Mouse (Mus musculus) midbrain, embryonic 13.5 days (tissue): ENCODE data around the gene Dixdc1. TPM values are rescaled to one million over a fixed set of nuclear protein-coding genes. Genes with fewer than 3 reads are reported as not detected.
A peak's percentile ranks its signal among the peaks of the same experiment; 100 is the strongest.

Source experiments
- ATAC-seq: fragments of 200-750 bp; cut with Nextera tagmentation; 2 replicates; pipeline ENCODE4 v1.8.0; 2017; ENCODE audit warnings: mild to moderate bottlenecking, moderate TSS enrichment, moderate library complexity
- H3K27ac ChIP-seq: fragments of 300-500 bp; sonication (generic); 2 replicates; pipeline ENCODE4 v1.5.1; 2015; ENCODE audit warnings: inconsistent platforms, mild to moderate bottlenecking, moderate library complexity
- H3K27me3 ChIP-seq: fragments of 300-500 bp; sonication (generic); 2 replicates; pipeline ENCODE4 v1.6.1; 2015; ENCODE audit warnings: mild to moderate bottlenecking, inconsistent platforms
- H3K36me3 ChIP-seq: fragments of 300-500 bp; sonication (generic); 2 replicates; pipeline ENCODE4 v1.6.1; 2015; ENCODE audit warnings: mild to moderate bottlenecking, inconsistent platforms
- H3K4me1 ChIP-seq: fragments of 300-500 bp; sonication (generic); replicated peaks from 2 replicates; pipeline ENCODE4 v1.6.1; 2015; ENCODE audit warnings: inconsistent platforms
- H3K4me2 ChIP-seq: fragments of 300-500 bp; sonication (generic); replicated peaks from 2 replicates; pipeline ENCODE4 v1.6.1; 2015; ENCODE audit warnings: moderate library complexity, mild to moderate bottlenecking, inconsistent platforms
- H3K4me3 ChIP-seq: fragments of 300-500 bp; sonication (generic); replicated peaks from 2 replicates; pipeline ENCODE4 v1.5.1; 2015; ENCODE audit warnings: mild to moderate bottlenecking, inconsistent platforms
- H3K9ac ChIP-seq: fragments of 300-500 bp; sonication (generic); replicated peaks from 2 replicates; pipeline ENCODE4 v1.6.1; 2015; ENCODE audit warnings: mild to moderate bottlenecking, inconsistent platforms
- H3K9me3 ChIP-seq: fragments of 300-500 bp; sonication (generic); 2 replicates; pipeline ENCODE4 v1.6.1; 2016; ENCODE audit warnings: mild to moderate bottlenecking, inconsistent platforms
- WGBS: fragments of 180-500 bp; shearing (Covaris S2); methylation state at CpG from one replicate; pipeline ENCODE4 v1.1.7; 2015; 5-methylcytosine and 5-hydroxymethylcytosine counted together
- polyA plus RNA-seq: library from polyadenylated mRNA; unstranded; fragments of >200 nt; fragmentation: Nextera tagmentation; extraction: Ambion mirVana; gene quantifications from 2 replicates; pipeline ENCODE4 v1.2.1, GENCODE M21; 2015

Gene Dixdc1
- polyA plus RNA-seq, 1 experiment from 2014 or later: 33.4 TPM

DNA sequence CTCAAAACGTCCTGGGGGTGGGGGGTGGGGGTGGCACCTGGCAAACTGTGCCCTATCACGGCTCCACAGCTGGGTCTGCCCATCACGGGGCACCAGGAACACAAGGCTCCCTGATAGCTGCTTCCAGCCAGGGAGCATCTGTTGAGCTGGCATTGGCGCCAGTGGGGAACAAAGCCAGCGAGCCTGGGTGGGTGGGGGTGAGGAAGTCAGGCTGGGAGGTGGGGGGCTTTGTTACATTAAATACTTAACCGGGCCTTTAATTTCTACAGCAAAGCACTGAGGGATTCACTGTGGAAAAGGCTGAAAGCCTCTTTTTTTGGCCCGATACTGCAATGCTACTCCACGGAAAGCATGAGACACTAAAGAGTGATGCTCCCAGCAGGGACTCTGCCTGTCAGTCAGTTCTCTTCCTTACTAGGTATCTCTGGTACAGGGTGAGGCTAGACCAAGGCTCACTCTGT is 16.8 kb downstream of the Dixdc1 start:
- H3K27ac ChIP-seq: peak overlapping the region; percentile 30; the same call in 1 of the 2 replicates
- peaks cover 58% of the 10 kb centered on the region for H3K4me1 ChIP-seq
- ATAC-seq: no peak
- 0 out of 2 replicates have a peak, but pooled peaks cover 4% of the 10 kb centered on the region for H3K36me3 ChIP-seq
- H3K4me2 ChIP-seq: 0 out of 2 replicates have a peak overlapping the region, but pooled peaks have one; percentile 2
- no peak overlapping the region for H3K9ac ChIP-seq
- 47% methylated on average over 8 of the region's 8 CpGs for WGBS
- H3K27me3 ChIP-seq: no peaks in the 10 kb centered on the region
- no peak overlapping the region for H3K4me3 ChIP-seq
- no peaks in the 10 kb centered on the region for H3K9me3 ChIP-seq

DNA sequence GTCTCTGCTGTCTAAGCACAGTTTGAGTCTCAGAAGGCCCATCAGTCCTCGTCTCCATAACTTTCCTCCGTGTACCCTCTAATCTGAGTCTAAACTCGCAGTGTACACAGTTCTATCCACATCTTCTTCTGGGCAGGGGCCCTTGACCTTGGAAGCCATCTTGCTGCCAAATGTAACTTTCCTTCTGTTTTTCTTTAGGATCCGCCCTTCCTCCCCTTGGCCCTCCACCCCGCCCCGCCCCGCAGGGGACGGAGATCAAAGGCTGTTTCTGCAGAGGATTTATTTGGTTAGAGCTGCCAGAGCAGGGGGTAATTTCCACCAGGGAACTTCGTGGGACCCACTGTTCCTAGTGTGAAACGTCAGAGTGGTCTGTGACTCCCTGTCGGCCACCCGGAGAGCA is 18.3 kb downstream of the Dixdc1 start:
- no peak for ATAC-seq
- Histone ChIP-seq H3K9ac (no peak overlapping the region), H3K27ac (no peak overlapping the region), H3K9me3 (no peaks in the 10 kb centered on the region), H3K27me3 (no peaks in the 10 kb centered on the region), H3K4me3 (no peak overlapping the region), H3K4me1 (peaks cover 44% of the 10 kb centered on the region), H3K4me2 (no peak overlapping the region), H3K36me3 (peaks cover 7% of the 10 kb centered on the region)
- 43% methylated on average over 12 of the region's 12 CpGs for WGBS

DNA sequence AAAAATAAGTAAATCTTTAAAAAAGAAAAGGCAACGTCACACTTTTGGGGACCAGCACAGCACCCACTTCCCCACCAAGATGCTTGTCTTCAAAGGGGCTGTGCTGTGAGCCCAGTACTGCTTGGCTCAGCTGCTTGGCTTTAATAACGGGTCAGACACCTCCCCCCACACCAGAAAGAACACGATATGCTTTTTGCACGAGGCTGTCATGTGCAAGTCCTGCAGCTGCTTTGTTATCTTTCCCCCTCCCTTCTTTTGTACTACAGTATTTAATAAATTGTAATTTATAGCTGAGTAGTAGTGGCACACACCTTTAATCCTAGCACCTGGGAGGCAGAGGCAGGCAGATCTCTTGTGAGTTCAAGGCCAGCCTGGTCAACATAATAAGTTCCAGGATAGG is 20.4 kb downstream of the Dixdc1 start:
- Histone ChIP-seq H3K4me1 (peaks cover 28% of the 10 kb centered on the region), H3K4me3 (no peak overlapping the region), H3K9me3 (no peaks in the 10 kb centered on the region), H3K9ac (no peak overlapping the region), H3K27me3 (no peaks in the 10 kb centered on the region), H3K4me2 (no peak overlapping the region), H3K27ac (no peak overlapping the region), H3K36me3 (peaks cover 7% of the 10 kb centered on the region)
- WGBS: 83% methylated on average over 4 of the region's 4 CpGs
- ATAC-seq: no peak

DNA sequence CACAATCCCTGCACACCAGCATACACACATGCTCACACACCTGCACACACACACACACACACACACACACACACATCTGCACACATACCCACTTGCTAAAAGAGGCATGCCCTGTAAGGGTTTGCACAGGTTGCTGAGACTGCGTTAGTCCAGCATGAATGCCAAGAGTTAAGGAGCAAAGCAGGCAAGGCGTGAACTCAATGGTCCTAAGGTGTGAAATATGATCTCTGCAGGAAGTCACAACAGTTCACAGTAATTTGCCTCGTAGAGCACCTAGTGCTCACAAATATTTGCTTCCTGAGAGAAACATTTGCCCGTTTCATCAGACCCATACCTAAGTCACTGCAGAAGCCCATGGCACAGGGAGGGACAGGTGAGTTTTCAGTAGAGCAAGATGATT is 25.1 kb downstream of the Dixdc1 start:
- Histone ChIP-seq H3K27me3 (no peaks in the 10 kb centered on the region), H3K27ac (no peak overlapping the region), H3K4me3 (no peak overlapping the region), H3K4me1 (0 out of 2 replicates have a peak, but pooled peaks cover 4% of the 10 kb centered on the region), H3K9ac (no peak overlapping the region), H3K36me3 (peaks cover 10% of the 10 kb centered on the region), H3K9me3 (no peaks in the 10 kb centered on the region), H3K4me2 (no peak overlapping the region)
- no peak for ATAC-seq
- WGBS: 78% methylated on average over 4 of the region's 4 CpGs

DNA sequence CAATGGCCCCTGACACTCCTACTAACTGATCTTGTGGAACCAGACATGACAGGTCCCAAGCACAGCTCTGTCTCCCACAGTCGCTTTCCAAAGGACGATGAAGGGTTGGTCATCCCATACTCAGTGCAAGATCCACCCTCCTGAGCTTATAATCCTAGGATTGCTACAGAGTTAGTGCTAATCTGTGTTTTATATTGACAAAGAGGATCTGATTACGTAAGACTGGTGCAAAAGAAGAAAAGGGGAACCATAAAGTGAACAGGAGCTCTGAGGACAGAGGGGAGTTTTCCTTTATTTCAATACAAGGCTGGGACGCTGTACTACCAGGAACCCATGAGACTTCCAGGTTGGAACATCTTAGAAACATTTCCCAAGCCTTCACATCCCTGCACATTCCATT is 28.0 kb downstream of the Dixdc1 start:
- Histone ChIP-seq H3K36me3 (peaks cover 21% of the 10 kb centered on the region), H3K4me3 (no peak overlapping the region), H3K9ac (no peak overlapping the region), H3K27me3 (no peaks in the 10 kb centered on the region), H3K4me1 (0 out of 2 replicates have a peak, but pooled peaks cover 4% of the 10 kb centered on the region), H3K27ac (no peak overlapping the region), H3K4me2 (no peak overlapping the region), H3K9me3 (no peaks in the 10 kb centered on the region)
- WGBS: 83% methylated on average over 4 of the region's 4 CpGs
- no peak for ATAC-seq

DNA sequence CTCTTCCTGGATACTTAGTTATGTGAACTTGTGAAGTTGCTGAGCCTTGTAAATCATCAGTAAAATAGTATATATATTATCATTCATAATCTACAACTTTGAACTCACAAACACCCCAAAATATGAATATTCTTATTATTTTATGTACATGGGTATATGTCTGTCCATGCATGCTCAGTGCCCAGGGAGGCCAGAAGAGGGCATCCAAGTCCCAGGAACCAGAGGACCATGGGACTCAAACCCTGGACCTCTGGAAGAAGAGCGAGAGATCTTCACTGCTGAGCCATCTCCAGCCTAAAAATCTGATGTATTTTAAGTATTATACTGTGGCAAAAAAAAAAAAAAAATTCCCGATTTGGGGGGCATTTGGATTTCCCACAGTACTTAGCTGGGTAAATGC is 30.2 kb downstream of the Dixdc1 start:
- no peak overlapping the region for H3K4me2 ChIP-seq
- ATAC-seq: no peak
- no peak overlapping the region for H3K27ac ChIP-seq
- H3K9ac ChIP-seq: no peak overlapping the region
- no peak overlapping the region for H3K4me3 ChIP-seq
- H3K9me3 ChIP-seq: no peaks in the 10 kb centered on the region
- no peaks in the 10 kb centered on the region for H3K27me3 ChIP-seq
- peaks cover 23% of the 10 kb centered on the region for H3K36me3 ChIP-seq
- WGBS: 24% methylated on average over 2 of the region's 2 CpGs
- no peaks in the 10 kb centered on the region for H3K4me1 ChIP-seq

DNA sequence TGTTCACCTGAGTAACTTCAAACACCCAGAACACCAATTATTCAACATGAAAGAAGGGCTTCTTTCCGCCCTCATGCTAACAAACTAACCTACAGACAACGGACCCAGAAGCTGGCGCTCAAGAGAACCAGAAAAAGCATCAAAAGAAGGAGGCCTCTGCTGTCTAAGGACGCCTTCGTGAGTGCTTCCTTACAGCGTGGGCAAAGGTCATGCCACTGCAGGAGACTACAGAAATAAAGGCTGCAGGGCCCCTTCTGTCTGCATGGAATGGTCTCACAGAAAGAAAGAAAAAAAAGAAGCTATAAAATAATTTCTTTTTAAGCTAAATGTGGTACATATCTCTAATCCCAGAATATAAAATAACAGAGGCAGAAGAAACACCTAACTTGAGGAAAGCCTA is 34.4 kb downstream of the Dixdc1 start:
- no peak overlapping the region for H3K27ac ChIP-seq
- no peak overlapping the region for H3K9ac ChIP-seq
- H3K4me3 ChIP-seq: no peak overlapping the region
- H3K4me1 ChIP-seq: no peaks in the 10 kb centered on the region
- H3K27me3 ChIP-seq: peaks cover 18% of the 10 kb centered on the region
- no peak for ATAC-seq
- H3K9me3 ChIP-seq: no peaks in the 10 kb centered on the region
- whole genome bisulfite sequencing: 33% methylated on average over 6 of the region's 6 CpGs
- peaks cover 39% of the 10 kb centered on the region for H3K36me3 ChIP-seq
- H3K4me2 ChIP-seq: no peak overlapping the region

DNA sequence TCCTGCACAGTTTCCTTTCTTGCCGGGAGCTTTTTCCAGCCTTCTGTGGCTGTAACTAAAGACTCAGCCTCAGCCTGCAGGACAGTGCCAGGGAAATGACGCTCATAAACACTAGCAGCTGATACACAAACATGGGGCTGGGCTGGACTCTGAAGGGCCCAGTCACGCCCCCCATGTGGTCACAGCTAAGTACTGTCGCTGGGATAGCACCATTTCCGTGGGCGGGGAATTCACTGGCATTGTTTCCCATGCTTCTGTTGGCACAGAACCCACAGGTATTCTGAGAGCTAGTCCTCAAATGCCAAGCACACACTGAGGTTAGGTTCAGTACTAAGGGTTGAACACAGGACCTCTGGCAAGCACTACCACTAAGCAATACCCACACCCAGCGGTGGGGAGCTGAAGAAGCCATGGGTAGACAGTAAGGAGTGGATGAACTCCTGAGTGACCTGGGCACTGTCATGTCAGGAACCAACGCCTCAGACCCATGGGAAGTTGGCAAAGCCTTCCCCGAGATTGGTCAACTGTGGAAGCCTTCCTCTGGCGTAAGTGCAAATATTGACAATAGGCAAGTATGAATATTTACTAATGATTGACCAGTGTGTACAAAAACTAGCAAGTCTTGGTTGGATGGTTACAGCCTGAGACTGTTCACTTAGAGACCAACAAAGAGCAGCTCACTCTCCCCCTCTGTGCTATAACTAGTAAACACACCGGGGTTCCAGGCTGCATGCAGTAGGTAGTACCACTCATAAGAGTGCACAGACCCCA is 38.2 kb downstream of the Dixdc1 start:
- Histone ChIP-seq H3K27ac (no peak overlapping the region), H3K4me1 (peaks cover 32% of the 10 kb centered on the region), H3K9ac (no peak overlapping the region), H3K4me3 (no peak overlapping the region), H3K27me3 (peaks cover 23% of the 10 kb centered on the region), H3K9me3 (no peaks in the 10 kb centered on the region), H3K4me2 (no peak overlapping the region), H3K36me3 (peaks cover 25% of the 10 kb centered on the region)
- WGBS: 70% methylated on average over 11 of the region's 11 CpGs
- no peak for ATAC-seq

DNA sequence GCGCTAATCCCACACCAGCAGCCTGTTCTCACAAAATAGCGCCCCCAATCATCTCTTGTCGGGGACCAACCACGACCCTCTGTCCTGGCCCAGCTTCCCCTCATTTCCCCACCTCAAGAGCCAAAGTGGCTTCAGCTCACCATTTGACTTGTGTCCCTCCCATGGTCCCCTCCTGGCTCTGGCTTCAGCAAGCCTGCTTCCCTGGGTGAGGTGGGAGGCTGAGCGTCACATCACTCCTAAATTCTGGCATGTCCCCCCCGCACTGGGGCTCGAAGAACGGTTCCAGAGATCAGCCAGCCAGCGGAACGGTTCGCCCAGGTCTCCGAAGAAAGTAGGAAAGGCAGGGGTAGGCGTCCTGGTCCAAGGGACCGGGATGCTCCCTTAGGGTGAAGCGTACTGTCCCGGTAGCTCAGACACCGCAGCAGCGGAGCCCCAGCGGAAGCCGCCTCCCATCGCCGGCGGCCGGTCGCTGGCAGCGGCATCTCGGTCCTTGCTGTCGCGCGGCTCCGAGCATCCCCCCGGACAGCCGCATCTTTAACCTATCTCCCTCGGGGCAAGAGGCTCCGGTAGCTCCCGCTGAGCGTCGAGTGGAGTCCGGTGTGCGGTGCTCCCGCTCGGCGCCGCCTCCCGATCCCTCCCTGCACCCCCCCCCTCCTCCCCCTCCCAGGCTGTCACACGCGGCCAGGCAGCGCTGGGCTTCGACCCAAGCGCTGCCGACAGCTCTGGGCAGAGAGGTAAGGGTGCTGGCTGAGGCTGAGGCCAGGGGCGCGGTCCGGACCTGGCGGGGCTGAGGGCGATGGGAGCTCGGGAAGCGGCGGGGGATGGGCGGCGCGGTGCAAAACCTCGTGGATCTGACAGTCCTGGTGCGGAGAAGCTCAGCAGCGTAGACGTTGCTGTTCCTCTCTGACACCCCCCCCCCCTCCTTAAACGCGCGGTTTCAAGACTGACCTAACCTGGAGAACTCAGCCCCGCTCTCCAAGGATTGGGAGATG is 40.6 kb downstream of the Dixdc1 start:
- peaks cover 23% of the 10 kb centered on the region for H3K27me3 ChIP-seq
- H3K9ac ChIP-seq: peak overlapping the region; percentile 66
- peak; percentile 78 for ATAC-seq
- under 1% methylated on average over 68 of the region's 70 CpGs for WGBS
- H3K4me1 ChIP-seq: peaks cover 34% of the 10 kb centered on the region
- H3K4me3 ChIP-seq: peak overlapping the region; percentile 47
- no peaks in the 10 kb centered on the region for H3K9me3 ChIP-seq
- peak overlapping the region; percentile 93 for H3K4me2 ChIP-seq
- peaks cover 32% of the 10 kb centered on the region for H3K36me3 ChIP-seq
- peak overlapping the region; percentile 61 for H3K27ac ChIP-seq

DNA sequence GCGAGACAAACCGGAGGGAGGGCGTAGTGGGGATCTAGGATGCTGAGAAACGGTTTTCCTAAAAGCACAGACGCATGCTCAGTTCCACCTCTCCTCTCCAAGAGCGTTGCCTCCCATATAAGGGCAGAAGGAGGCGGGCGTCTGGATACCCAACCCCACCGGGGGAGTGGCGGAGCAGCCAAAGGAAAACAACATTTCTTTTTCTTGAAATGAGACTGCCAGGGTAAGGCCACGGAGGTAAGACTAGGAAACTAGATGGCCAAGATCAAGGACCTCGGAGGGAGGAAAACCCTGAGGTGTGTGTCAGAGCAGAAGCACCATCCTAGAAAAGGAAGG is 41.6 kb downstream of the Dixdc1 start:
- H3K27ac ChIP-seq: peak overlapping the region; percentile 80
- peaks cover 23% of the 10 kb centered on the region for H3K27me3 ChIP-seq
- peaks cover 28% of the 10 kb centered on the region for H3K36me3 ChIP-seq
- peaks cover 44% of the 10 kb centered on the region for H3K4me1 ChIP-seq
- peak overlapping the region; percentile 93 for H3K4me2 ChIP-seq
- peak overlapping the region; percentile 73 for H3K9ac ChIP-seq
- 1% methylated on average over 12 of the region's 12 CpGs for WGBS
- peak overlapping the region; percentile 47 for H3K4me3 ChIP-seq
- ATAC-seq: peak; percentile 77
- no peaks in the 10 kb centered on the region for H3K9me3 ChIP-seq

DNA sequence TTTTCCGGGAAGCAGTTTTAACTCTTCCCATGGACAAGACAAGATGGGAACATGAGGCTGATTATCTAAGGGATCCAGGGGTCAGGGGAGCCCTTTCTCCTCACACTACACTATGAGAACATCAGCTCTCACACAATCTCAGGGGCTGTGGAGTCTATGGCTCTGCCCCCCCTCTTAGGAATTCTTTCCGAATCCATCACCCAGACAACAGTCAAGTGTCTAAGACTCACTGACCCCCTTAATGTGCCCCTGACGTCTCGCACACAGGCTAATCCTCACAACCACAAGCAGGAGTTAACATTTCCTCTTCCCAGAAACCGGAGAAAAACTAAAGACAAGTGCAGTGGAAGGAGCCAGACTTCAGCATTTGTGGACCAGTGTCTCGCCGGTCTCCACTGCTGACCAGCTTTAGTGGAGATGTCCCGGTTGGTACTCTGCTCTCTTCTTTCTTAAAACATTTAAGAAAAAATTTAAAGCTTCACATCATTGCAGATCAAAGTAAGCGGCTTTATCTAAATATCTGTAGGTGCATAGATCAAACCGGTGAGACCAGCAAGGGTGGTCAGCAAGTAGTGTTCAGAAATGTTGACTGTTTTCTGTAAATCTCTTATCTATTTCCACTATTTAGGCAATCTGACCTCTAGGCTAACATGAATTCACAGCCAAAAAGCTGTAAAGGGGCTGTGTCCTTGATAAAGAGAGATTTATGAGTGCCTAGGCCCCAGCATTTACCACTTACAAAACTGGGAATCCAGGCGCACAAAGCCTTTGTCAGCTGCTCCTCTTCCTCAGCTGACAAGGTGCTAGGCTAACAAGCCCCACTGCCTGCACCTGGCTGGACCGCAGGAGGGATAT is 42.2 kb downstream of the Dixdc1 start:
- peaks cover 23% of the 10 kb centered on the region for H3K27me3 ChIP-seq
- H3K9me3 ChIP-seq: no peaks in the 10 kb centered on the region
- peaks cover 46% of the 10 kb centered on the region for H3K4me1 ChIP-seq
- peak overlapping the region; percentile 73 for H3K9ac ChIP-seq
- 0 out of 2 replicates have a peak, but pooled peaks have one; percentile 26 for ATAC-seq
- 17% methylated on average over 12 of the region's 12 CpGs for WGBS
- H3K27ac ChIP-seq: peak overlapping the region; percentile 80
- peak overlapping the region; percentile 93 for H3K4me2 ChIP-seq
- H3K4me3 ChIP-seq: peak overlapping the region; percentile 47
- H3K36me3 ChIP-seq: peaks cover 32% of the 10 kb centered on the region
